Mouse (Mus musculus) urinary bladder, postnatal 10 days (tissue): Measurements from ENCODE around the gene Sfmbt1.

ENCODE experiments used
- DNase-seq: peaks from one replicate; pipeline ENCODE4 v3.0.0; 2022; ENCODE audit warnings: low spot score

Sfmbt1 gene

GRCm38 (mm10) chr14:30826174-30827140 is 111.8 kb downstream of the Sfmbt1 start:
- no peak for DNase-seq

- no peak for DNase-seq
Measured at GRCm38 (mm10) chr14:30827480-30827879, 112.8 kb downstream of the Sfmbt1 start.

GRCm38 (mm10) chr14:30828077-30828476 is 113.4 kb downstream of the Sfmbt1 start:
- no peak for DNase-seq

GRCm38 (mm10) chr14:30828635-30829460 is 114.2 kb downstream of the Sfmbt1 start:
- no peak for DNase-seq

- DNase-seq: no peak
Measured at GRCm38 (mm10) chr14:30837416-30837996, 122.9 kb downstream of the Sfmbt1 start.

GRCm38 (mm10) chr14:30843701-30844100 is 129.1 kb downstream of the Sfmbt1 start:
- DNase-seq: no peak

- no peak for DNase-seq
Measured at GRCm38 (mm10) chr14:30850504-30850903, 135.9 kb downstream of the Sfmbt1 start.

- DNase-seq: no peak
Measured at GRCm38 (mm10) chr14:30852325-30852724, 137.7 kb downstream of the Sfmbt1 start.

GRCm38 (mm10) chr14:30855316-30855715 is 140.7 kb downstream of the Sfmbt1 start:
- DNase-seq: no peak

- DNase-seq: no peak
Measured at GRCm38 (mm10) chr14:30856885-30857507, 142.3 kb downstream of the Sfmbt1 start.

- no peak for DNase-seq
Measured at GRCm38 (mm10) chr14:30857990-30858389, 143.3 kb downstream of the Sfmbt1 start.

- no peak for DNase-seq
Measured at GRCm38 (mm10) chr14:30861421-30862125, 146.9 kb downstream of the Sfmbt1 start.

GRCm38 (mm10) chr14:30862368-30862767 is 147.7 kb downstream of the Sfmbt1 start:
- DNase-seq: no peak

GRCm38 (mm10) chr14:30865311-30865710 is 150.7 kb downstream of the Sfmbt1 start:
- DNase-seq: no peak

GRCm38 (mm10) chr14:30867042-30867441 is 152.4 kb downstream of the Sfmbt1 start:
- no peak for DNase-seq

- DNase-seq: no peak
Measured at GRCm38 (mm10) chr14:30868826-30869225, 154.2 kb downstream of the Sfmbt1 start.

GRCm38 (mm10) chr14:30869391-30869801 is 154.7 kb downstream of the Sfmbt1 start:
- no peak for DNase-seq

- no peak for DNase-seq
Measured at GRCm38 (mm10) chr14:30870206-30871147, 155.8 kb downstream of the Sfmbt1 start.
